Mouse (Mus musculus) kidney, embryonic 16.5 days (tissue): Measurements from ENCODE around the gene Itga7. TPM values are rescaled to one million over a fixed set of nuclear protein-coding genes. Genes with fewer than 3 reads are reported as not detected.

ENCODE experiments used
- ATAC-seq: fragments of 200-750 bp; cut with Nextera tagmentation; 2 replicates; pipeline ENCODE4 v1.8.0; 2017; ENCODE audit warnings: moderate TSS enrichment; ENCODE audit not compliant: low FRiP score, low TSS enrichment
- H3K27ac ChIP-seq: fragments of 300-500 bp; sonication (generic); 2 replicates; pipeline ENCODE4 v1.5.1; 2014; ENCODE audit warnings: low read length
- H3K27me3 ChIP-seq: fragments of 300-500 bp; sonication (generic); 2 replicates; pipeline ENCODE4 v1.6.1; 2014; ENCODE audit warnings: low read length, control low read depth, mixed read lengths; ENCODE audit not compliant: insufficient read depth
- H3K36me3 ChIP-seq: fragments of 300-500 bp; sonication (generic); 2 replicates; pipeline ENCODE4 v1.6.1; 2014; ENCODE audit warnings: low read length, control low read depth, mixed read lengths; ENCODE audit not compliant: insufficient read depth
- H3K4me1 ChIP-seq: fragments of 300-500 bp; sonication (generic); 2 replicates; pipeline ENCODE4 v1.6.1; 2014; ENCODE audit warnings: low read length, control low read depth, mixed read lengths; ENCODE audit not compliant: insufficient read depth
- H3K4me2 ChIP-seq: fragments of 300-500 bp; sonication (generic); replicated peaks from 2 replicates; pipeline ENCODE4 v1.6.1; 2014; ENCODE audit warnings: low read depth, low read length
- H3K4me3 ChIP-seq: fragments of 300-500 bp; sonication (generic); 2 replicates; pipeline ENCODE4 v1.5.1; 2014; ENCODE audit warnings: mild to moderate bottlenecking, low read length
- H3K9ac ChIP-seq: fragments of 300-500 bp; sonication (generic); replicated peaks from 2 replicates; pipeline ENCODE4 v1.6.1; 2014; ENCODE audit warnings: low read length
- H3K9me3 ChIP-seq: fragments of 300-500 bp; sonication (generic); 2 replicates; pipeline ENCODE4 v1.6.1; 2016; ENCODE audit warnings: low read length, control low read depth
- WGBS: fragments of 180-500 bp; shearing (Covaris S2); extraction: QIAGEN DNeasy Blood & Tissue Kit; methylation state at CpG from one replicate; pipeline ENCODE4 v1.1.7; 2014; 5-methylcytosine and 5-hydroxymethylcytosine counted together
- polyA plus RNA-seq: library from polyadenylated mRNA; unstranded; fragments of >200 nt; fragmentation: Nextera tagmentation; extraction: Ambion mirVana; gene quantifications from 2 replicates; pipeline ENCODE4 v1.2.1, GENCODE M21; 2015

Gene Itga7
- polyA plus RNA-seq, 1 experiment from 2014 or later: 3.9 TPM

- Histone ChIP-seq H3K9me3 (no peaks in the 10 kb centered on the region), H3K4me2 (no peak overlapping the region), H3K27me3 (no peaks in the 10 kb centered on the region), H3K9ac (no peak overlapping the region), H3K4me3 (no peak overlapping the region), H3K4me1 (peaks cover 48% of the 10 kb centered on the region), H3K27ac (peak overlapping the region; percentile 72), H3K36me3 (peaks cover 36% of the 10 kb centered on the region)
- 26% methylated on average over 6 of the region's 6 CpGs for WGBS
- ATAC-seq: peak; percentile 20
These were observed 14.4 kb upstream of the Itga7 start for GRCm38 (mm10) chr10:128919203-128919631.

- no peak for ATAC-seq
- no peak overlapping the region for H3K4me2 ChIP-seq
- H3K4me1 ChIP-seq: peaks cover 48% of the 10 kb centered on the region
- 81% methylated on average over 7 of the region's 7 CpGs for WGBS
- no peak overlapping the region for H3K9ac ChIP-seq
- H3K4me3 ChIP-seq: no peak overlapping the region
- peaks cover 30% of the 10 kb centered on the region for H3K36me3 ChIP-seq
- peak overlapping the region; percentile 76; the same call in 1 of the 2 replicates for H3K27ac ChIP-seq
- H3K9me3 ChIP-seq: no peaks in the 10 kb centered on the region
- no peaks in the 10 kb centered on the region for H3K27me3 ChIP-seq
These were observed 13.7 kb upstream of the Itga7 start for GRCm38 (mm10) chr10:128919966-128920365.

- H3K4me3 ChIP-seq: no peak overlapping the region
- H3K9me3 ChIP-seq: no peaks in the 10 kb centered on the region
- H3K9ac ChIP-seq: no peak overlapping the region
- ATAC-seq: no peak
- 60% methylated on average over 3 of the region's 3 CpGs for WGBS
- H3K27ac ChIP-seq: peak overlapping the region; percentile 76
- peaks cover 24% of the 10 kb centered on the region for H3K36me3 ChIP-seq
- H3K4me1 ChIP-seq: peaks cover 48% of the 10 kb centered on the region
- H3K27me3 ChIP-seq: no peaks in the 10 kb centered on the region
- H3K4me2 ChIP-seq: 0 out of 2 replicates have a peak overlapping the region, but pooled peaks have one; percentile 10
These were observed 12.9 kb upstream of the Itga7 start for GRCm38 (mm10) chr10:128920736-128921161.

- no peak for ATAC-seq
- H3K4me1 ChIP-seq: peaks cover 48% of the 10 kb centered on the region
- H3K27ac ChIP-seq: peak overlapping the region; percentile 76
- peak overlapping the region; percentile 31; the same call in 1 of the 2 replicates for H3K9ac ChIP-seq
- WGBS: 43% methylated on average over 1 of the region's 1 CpGs
- no peaks in the 10 kb centered on the region for H3K9me3 ChIP-seq
- H3K27me3 ChIP-seq: no peaks in the 10 kb centered on the region
- peaks cover 21% of the 10 kb centered on the region for H3K36me3 ChIP-seq
- no peak overlapping the region for H3K4me3 ChIP-seq
- 0 out of 2 replicates have a peak overlapping the region, but pooled peaks have one; percentile 10 for H3K4me2 ChIP-seq
These were observed 12.4 kb upstream of the Itga7 start for GRCm38 (mm10) chr10:128921251-128921650.

GRCm38 (mm10) chr10:128921883-128922821 lies 11.5 kb upstream of the Itga7 start:
- H3K4me3 ChIP-seq: peak overlapping the region; percentile 83
- H3K36me3 ChIP-seq: peaks cover 12% of the 10 kb centered on the region
- ATAC-seq: no peak
- peaks cover 48% of the 10 kb centered on the region for H3K4me1 ChIP-seq
- peak overlapping the region; percentile 83 for H3K9ac ChIP-seq
- peak overlapping the region; percentile 98 for H3K27ac ChIP-seq
- H3K4me2 ChIP-seq: peak overlapping the region; percentile 90
- 72% methylated on average over 16 of the region's 16 CpGs for WGBS
- H3K9me3 ChIP-seq: no peaks in the 10 kb centered on the region
- 0 out of 2 replicates have a peak, but pooled peaks cover 3% of the 10 kb centered on the region for H3K27me3 ChIP-seq

- H3K4me2 ChIP-seq: peak within 1 kb of the TSS; percentile 90
- no peaks in the 10 kb centered on the region for H3K9me3 ChIP-seq
- H3K27me3 ChIP-seq: 0 out of 2 replicates have a peak, but pooled peaks cover 3% of the 10 kb centered on the region
- ATAC-seq: no peak
- H3K36me3 ChIP-seq: peaks cover 7% of the 10 kb centered on the region
- peak within 1 kb of the TSS; percentile 83 for H3K4me3 ChIP-seq
- H3K4me1 ChIP-seq: peaks cover 48% of the 10 kb centered on the region
- H3K9ac ChIP-seq: peak within 1 kb of the TSS; percentile 83
- 16% methylated on average over 1 of the region's 1 CpGs for WGBS
- H3K27ac ChIP-seq: peak within 1 kb of the TSS; percentile 98
These were observed 10.9 kb upstream of the Itga7 start, which contains the start of gene Rdh5 for GRCm38 (mm10) chr10:128922822-128923012. Rdh5 (minus strand) TSS chr10:128922888.

GRCm38 (mm10) chr10:128923013-128923691 lies 10.5 kb upstream of the Itga7 start:
- peak overlapping the region; percentile 90 for H3K4me2 ChIP-seq
- WGBS: under 1% methylated on average over 42 of the region's 42 CpGs
- peaks cover 48% of the 10 kb centered on the region for H3K4me1 ChIP-seq

GRCm38 (mm10) chr10:128923935-128924334 lies 9.7 kb upstream of the Itga7 start, which contains the start of gene Bloc1s1:
Bloc1s1 (minus strand) TSS chr10:128924035.
- H3K27me3 ChIP-seq: 0 out of 2 replicates have a peak, but pooled peaks cover 3% of the 10 kb centered on the region
- H3K9ac ChIP-seq: peak within 1 kb of the TSS; percentile 83
- H3K4me3 ChIP-seq: peak within 1 kb of the TSS; percentile 83
- H3K36me3 ChIP-seq: no peaks in the 10 kb centered on the region
- H3K27ac ChIP-seq: peak within 1 kb of the TSS; percentile 98
- no peaks in the 10 kb centered on the region for H3K9me3 ChIP-seq
- H3K4me1 ChIP-seq: peaks cover 44% of the 10 kb centered on the region
- 68% methylated on average over 9 of the region's 9 CpGs for WGBS
- H3K4me2 ChIP-seq: peak within 1 kb of the TSS; percentile 90
- ATAC-seq: no peak

More at GRCm38 (mm10) chr10:128923013-128923691, 10.5 kb upstream of the Itga7 start:
- ATAC-seq: peak; percentile 95
- Histone ChIP-seq H3K36me3 (0 out of 2 replicates have a peak, but pooled peaks cover 3% of the 10 kb centered on the region), H3K9me3 (no peaks in the 10 kb centered on the region), H3K27ac (peak overlapping the region; percentile 98), H3K27me3 (0 out of 2 replicates have a peak, but pooled peaks cover 3% of the 10 kb centered on the region), H3K9ac (peak overlapping the region; percentile 83), H3K4me3 (peak overlapping the region; percentile 83)

GRCm38 (mm10) chr10:128928356-128928755 lies 5.3 kb upstream of the Itga7 start:
- no peak for ATAC-seq
- Histone ChIP-seq H3K4me2 (no peak overlapping the region), H3K4me3 (no peak overlapping the region), H3K27me3 (peaks cover 25% of the 10 kb centered on the region), H3K9ac (no peak overlapping the region), H3K4me1 (peaks cover 10% of the 10 kb centered on the region), H3K9me3 (no peaks in the 10 kb centered on the region), H3K36me3 (no peaks in the 10 kb centered on the region), H3K27ac (no peak overlapping the region)
- WGBS: 41% methylated on average over 4 of the region's 4 CpGs
